Mouse (Mus musculus): ENCODE measurements around the gene Man1b1. TPM values are rescaled to one million over a fixed set of nuclear protein-coding genes. Genes with fewer than 3 reads are reported as not detected.
A peak's percentile ranks its signal among the peaks of the same experiment; 100 is the strongest.

Man1b1 gene
- polyA plus RNA-seq, 1 experiment from 2014 or later, result 50.0 TPM

- Histone ChIP-seq H3K27me3 (no peaks in the 10 kb centered on the region), H3K4me3 (peak overlapping the region; percentile 53), H3K9me3 (no peaks in the 10 kb centered on the region), H3K4me2 (peak overlapping the region; percentile 77), H3K27ac (no peak overlapping the region), H3K9ac (peak overlapping the region; percentile 77), H3K4me1 (replicated peaks) (peaks cover 28% of the 10 kb centered on the region), H3K36me3 (peaks cover 38% of the 10 kb centered on the region)
- ATAC-seq (ENCODE audit: low FRiP score), result peak; percentile 43; the same call in 1 of the 2 replicates
- 38% methylated on average over 18 of the region's 18 CpGs for WGBS
These were observed 23.4 kb downstream of the Man1b1 start for GRCm38 (mm10) chr2:25355419-25356066.

- peak within 1 kb of the TSS; percentile 53 for H3K4me3 ChIP-seq
- H3K27me3 ChIP-seq, result no peaks in the 10 kb centered on the region
- peaks cover 28% of the 10 kb centered on the region for H3K4me1 ChIP-seq (replicated peaks)
- no peak within 1 kb of the TSS for H3K27ac ChIP-seq
- peak within 1 kb of the TSS; percentile 77 for H3K4me2 ChIP-seq
- peak within 1 kb of the TSS; percentile 77 for H3K9ac ChIP-seq
- H3K9me3 ChIP-seq, result no peaks in the 10 kb centered on the region
- ATAC-seq (ENCODE audit: low FRiP score), result peak; percentile 76
- WGBS, result 8% methylated on average over 13 of the region's 13 CpGs
- peaks cover 29% of the 10 kb centered on the region for H3K36me3 ChIP-seq
These were observed 24.3 kb downstream of the Man1b1 start, which contains the start of gene Dpp7 for GRCm38 (mm10) chr2:25356208-25357079. TSS of gene Dpp7 (minus strand) at chr2:25356359.

- Histone ChIP-seq H3K27me3 (peaks cover 24% of the 10 kb centered on the region), H3K4me3 (no peak overlapping the region), H3K4me1 (replicated peaks) (peaks cover 24% of the 10 kb centered on the region), H3K4me2 (no peak overlapping the region), H3K36me3 (no peaks in the 10 kb centered on the region), H3K27ac (no peak overlapping the region), H3K9me3 (no peaks in the 10 kb centered on the region), H3K9ac (no peak overlapping the region)
- 81% methylated on average over 4 of the region's 4 CpGs for WGBS
- ATAC-seq (ENCODE audit: low FRiP score), result no peak
These were observed 27.7 kb downstream of the Man1b1 start for GRCm38 (mm10) chr2:25359848-25360247.

- Histone ChIP-seq H3K4me2 (no peak overlapping the region), H3K9ac (no peak overlapping the region), H3K9me3 (no peaks in the 10 kb centered on the region), H3K27ac (no peak overlapping the region), H3K36me3 (no peaks in the 10 kb centered on the region), H3K4me1 (replicated peaks) (peaks cover 12% of the 10 kb centered on the region), H3K4me3 (no peak overlapping the region), H3K27me3 (peaks cover 56% of the 10 kb centered on the region)
- ATAC-seq (ENCODE audit: low FRiP score), result no peak
- WGBS, result 68% methylated on average over 13 of the region's 13 CpGs
These were observed 31.5 kb downstream of the Man1b1 start for GRCm38 (mm10) chr2:25363478-25364178.

- 91% methylated on average over 4 of the region's 4 CpGs for WGBS
- Histone ChIP-seq H3K36me3 (no peaks in the 10 kb centered on the region), H3K9ac (peak overlapping the region; percentile 29; the same call in 1 of the 2 replicates), H3K9me3 (no peaks in the 10 kb centered on the region), H3K4me1 (replicated peaks) (peaks cover 12% of the 10 kb centered on the region), H3K27ac (no peak overlapping the region), H3K4me2 (peak overlapping the region; percentile 87; the same call in 1 of the 2 replicates), H3K4me3 (no peak overlapping the region), H3K27me3 (peaks cover 61% of the 10 kb centered on the region)
- no peak for ATAC-seq (ENCODE audit: low FRiP score)
These were observed 32.2 kb downstream of the Man1b1 start for GRCm38 (mm10) chr2:25364313-25364712.

GRCm38 (mm10) chr2:25364761-25365090 lies 32.6 kb downstream of the Man1b1 start:
- H3K36me3 ChIP-seq, result no peaks in the 10 kb centered on the region
- peaks cover 12% of the 10 kb centered on the region for H3K4me1 ChIP-seq (replicated peaks)
- peak overlapping the region; percentile 78 for H3K9ac ChIP-seq
- H3K27me3 ChIP-seq, result peaks cover 62% of the 10 kb centered on the region
- ATAC-seq (ENCODE audit: low FRiP score), result peak; percentile 33
- H3K9me3 ChIP-seq, result no peaks in the 10 kb centered on the region
- no peak overlapping the region for H3K27ac ChIP-seq
- peak overlapping the region; percentile 87 for H3K4me2 ChIP-seq
- H3K4me3 ChIP-seq, result peak overlapping the region; percentile 50
- 34% methylated on average over 9 of the region's 9 CpGs for WGBS

- Histone ChIP-seq H3K4me2 (peak within 1 kb of the TSS; percentile 87), H3K4me1 (replicated peaks) (peaks cover 12% of the 10 kb centered on the region), H3K27ac (no peak within 1 kb of the TSS), H3K9ac (peak within 1 kb of the TSS; percentile 78), H3K9me3 (no peaks in the 10 kb centered on the region), H3K36me3 (no peaks in the 10 kb centered on the region), H3K4me3 (peak within 1 kb of the TSS; percentile 50), H3K27me3 (peaks cover 66% of the 10 kb centered on the region)
- ATAC-seq (ENCODE audit: low FRiP score), result peak; percentile 76
- under 1% methylated on average over 54 of the region's 54 CpGs for WGBS
These were observed 33.1 kb downstream of the Man1b1 start, which contains the start of gene Uap1l1 for GRCm38 (mm10) chr2:25365091-25365761. TSS of gene Uap1l1 (minus strand) at chr2:25365682.

- ATAC-seq (ENCODE audit: low FRiP score), result no peak
- no peaks in the 10 kb centered on the region for H3K36me3 ChIP-seq
- H3K27me3 ChIP-seq, result peaks cover 54% of the 10 kb centered on the region
- no peak overlapping the region for H3K9ac ChIP-seq
- peaks cover 30% of the 10 kb centered on the region for H3K4me1 ChIP-seq (replicated peaks)
- H3K4me3 ChIP-seq, result no peak overlapping the region
- H3K9me3 ChIP-seq, result no peaks in the 10 kb centered on the region
- no peak overlapping the region for H3K27ac ChIP-seq
- H3K4me2 ChIP-seq, result no peak overlapping the region
- WGBS, result 82% methylated on average over 3 of the region's 3 CpGs
These were observed 37.9 kb downstream of the Man1b1 start for GRCm38 (mm10) chr2:25369996-25370395.

GRCm38 (mm10) chr2:25371764-25372643 lies 39.9 kb downstream of the Man1b1 start, which contains the start of gene Sapcd2:
TSS of gene Sapcd2 (plus strand) at chr2:25372321.
- Histone ChIP-seq H3K4me3 (peak within 1 kb of the TSS; percentile 71), H3K27me3 (peaks cover 36% of the 10 kb centered on the region), H3K9ac (peak within 1 kb of the TSS; percentile 76), H3K27ac (peak within 1 kb of the TSS; percentile 78), H3K36me3 (no peaks in the 10 kb centered on the region), H3K9me3 (no peaks in the 10 kb centered on the region), H3K4me1 (replicated peaks) (peaks cover 22% of the 10 kb centered on the region), H3K4me2 (peak within 1 kb of the TSS; percentile 97)
- under 1% methylated on average over 65 of the region's 65 CpGs for WGBS
- ATAC-seq (ENCODE audit: low FRiP score), result peak; percentile 90

- Histone ChIP-seq H3K4me3 (peak overlapping the region; percentile 71), H3K27ac (no peak overlapping the region), H3K27me3 (peaks cover 30% of the 10 kb centered on the region), H3K4me1 (replicated peaks) (peaks cover 22% of the 10 kb centered on the region), H3K36me3 (no peaks in the 10 kb centered on the region), H3K9me3 (no peaks in the 10 kb centered on the region), H3K4me2 (peak overlapping the region; percentile 97), H3K9ac (peak overlapping the region; percentile 76)
- ATAC-seq (ENCODE audit: low FRiP score), result no peak
- WGBS, result 3% methylated on average over 42 of the region's 42 CpGs
These were observed 40.7 kb downstream of the Man1b1 start for GRCm38 (mm10) chr2:25372644-25373391.
